Mouse (Mus musculus): ENCODE measurements around the gene Adam1b.

- no peak for TF ChIP-seq CTCF (IDR thresholded peaks at IDR 0.05; ENCODE audit: extremely low read depth, insufficient read depth, low read length)
- no peak for TF ChIP-seq POLR2A (IDR thresholded peaks at IDR 0.05; ENCODE audit: extremely low read depth, insufficient read depth, low read length)
Measured at GRCm38 (mm10) chr5:121536921-121537555, 33.8 kb upstream of the Adam1b start.
